Mouse (Mus musculus) cortical plate, adult 2 months (tissue): ENCODE data around the gene Osm. TPM values are rescaled to one million over a fixed set of nuclear protein-coding genes. Genes with fewer than 3 reads are reported as not detected.

Experiments used
- H3K27ac ChIP-seq: fragments of 200-500 bp; 2 replicates; pipeline ENCODE4 v1.5.1; 2012; ENCODE audit warnings: low read length, control low read depth, inconsistent platforms; ENCODE audit not compliant: insufficient read depth
- H3K4me1 ChIP-seq: fragments of 200-500 bp; 2 replicates; pipeline ENCODE4 v1.6.1; 2011; ENCODE audit warnings: low read length; ENCODE audit not compliant: control insufficient read depth, insufficient read depth
- H3K4me3 ChIP-seq: fragments of 200-500 bp; 2 replicates; pipeline ENCODE4 v1.5.1; 2011; ENCODE audit warnings: mild to moderate bottlenecking, low read length, control low read depth; ENCODE audit not compliant: insufficient read depth
- CTCF ChIP-seq: fragments of 200-500 bp; IDR thresholded peaks from 2 replicates; pipeline ENCODE4 v1.5.1; 2011; ENCODE audit warnings: mild to moderate bottlenecking, control low read depth, low read length; ENCODE audit not compliant: insufficient read depth; ENCODE audit errors: extremely low read depth
- POLR2A ChIP-seq: fragments of 200-500 bp; IDR thresholded peaks from 2 replicates; pipeline ENCODE4 v1.6.1; 2011; ENCODE audit warnings: mild to moderate bottlenecking, low read length, control low read depth; ENCODE audit not compliant: insufficient read depth; ENCODE audit errors: extremely low read depth
- polyA plus RNA-seq: library from polyadenylated mRNA; depleted of rRNA; stranded (reverse); fragments of >200 nt; gene quantifications from 2 replicates; pipeline ENCODE4 v1.2.3, GENCODE M21; 2012

Osm gene
- polyA plus RNA-seq, 1 experiment = 0.19 TPM

- H3K4me3 ChIP-seq = no peak overlapping the region
- H3K27ac ChIP-seq = no peak overlapping the region
- 0 out of 2 replicates have a peak, but pooled peaks cover 2% of the 10 kb centered on the region for H3K4me1 ChIP-seq
- no peak for TF ChIP-seq CTCF
- TF ChIP-seq POLR2A = no peak
Observed at GRCm38 (mm10) chr11:4249151-4249550, 12.9 kb downstream of the Osm start.

- no peak overlapping the region for H3K27ac ChIP-seq
- no peak for TF ChIP-seq CTCF
- TF ChIP-seq POLR2A = no peak
- H3K4me3 ChIP-seq = no peak overlapping the region
- 0 out of 2 replicates have a peak, but pooled peaks cover 2% of the 10 kb centered on the region for H3K4me1 ChIP-seq
Observed at GRCm38 (mm10) chr11:4250290-4250689, 14.1 kb downstream of the Osm start.

DNA sequence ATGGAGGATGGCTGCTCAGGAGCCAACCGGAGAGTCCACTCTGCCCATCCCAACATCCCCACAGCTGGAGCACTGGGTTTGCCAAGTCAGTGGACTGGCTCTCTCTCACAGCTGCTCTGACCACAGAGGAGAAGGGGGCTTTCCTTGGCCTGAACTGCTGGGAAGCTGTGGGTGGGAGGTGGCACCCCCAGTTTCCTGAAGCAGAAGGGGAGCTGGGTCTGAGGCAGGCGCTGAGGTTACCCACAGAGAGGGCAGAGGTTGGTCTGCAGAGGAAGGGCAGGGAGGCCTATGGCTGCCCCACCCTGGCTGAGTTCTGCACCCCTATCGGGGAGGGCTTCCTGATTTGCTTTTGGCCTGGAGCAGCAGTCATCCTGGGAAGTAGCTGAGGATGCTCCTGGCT is 15.2 kb downstream of the Osm start:
- H3K27ac ChIP-seq = no peak overlapping the region
- H3K4me1 ChIP-seq = 0 out of 2 replicates have a peak, but pooled peaks cover 2% of the 10 kb centered on the region
- H3K4me3 ChIP-seq = no peak overlapping the region
- TF ChIP-seq CTCF = no peak
- TF ChIP-seq POLR2A = no peak

GRCm38 (mm10) chr11:4252886-4253285 is 16.7 kb downstream of the Osm start:
- H3K27ac ChIP-seq = no peak overlapping the region
- no peak for TF ChIP-seq CTCF
- no peak for TF ChIP-seq POLR2A
- H3K4me1 ChIP-seq = 0 out of 2 replicates have a peak, but pooled peaks cover 2% of the 10 kb centered on the region
- H3K4me3 ChIP-seq = no peak overlapping the region

DNA sequence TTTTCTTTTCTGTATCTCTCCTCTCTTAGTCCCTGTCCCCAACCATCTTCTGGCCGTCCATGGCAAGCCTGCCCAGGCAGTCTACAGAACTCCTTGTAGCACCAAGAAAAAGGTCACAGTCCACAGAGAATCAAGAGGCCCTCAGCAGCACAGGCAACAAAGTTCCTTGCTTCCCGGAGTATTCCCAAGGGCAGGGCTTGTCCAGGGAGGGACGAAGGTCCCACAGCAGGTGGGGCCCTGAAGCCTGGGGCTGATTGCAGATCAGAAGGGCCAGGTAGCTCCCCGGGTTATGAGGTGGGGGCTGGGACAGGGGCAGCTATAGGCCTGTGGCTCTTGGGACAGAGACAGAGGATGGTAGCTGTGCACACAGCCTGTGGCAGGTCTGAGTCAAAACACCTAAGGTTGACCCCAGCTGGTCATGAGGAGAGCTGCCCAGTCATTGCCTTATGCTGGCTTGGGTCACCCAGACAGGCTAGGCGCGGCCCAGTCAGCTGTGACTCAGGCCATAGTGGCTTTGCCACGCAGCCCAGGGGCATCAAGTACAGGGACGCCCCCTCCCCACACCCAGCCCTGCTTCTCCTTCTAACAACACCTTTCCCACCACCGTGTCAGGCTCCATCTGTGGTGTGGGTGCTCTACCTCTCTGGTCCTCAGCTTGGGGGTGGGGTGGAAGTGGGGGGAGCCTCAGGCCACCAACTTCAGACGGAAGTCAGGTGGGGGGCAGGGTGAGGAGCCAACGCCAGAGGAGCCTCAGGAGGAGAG is 20.8 kb downstream of the Osm start, which contains the start of gene Lif:
Lif (plus strand) TSS at position 712 of the 762 bp plus-strand sequence.
- TF ChIP-seq CTCF = no peak
- no peak for TF ChIP-seq POLR2A
- H3K27ac ChIP-seq = no peak within 1 kb of the TSS
- H3K4me3 ChIP-seq = no peak within 1 kb of the TSS
- H3K4me1 ChIP-seq = no peaks in the 10 kb centered on the region

DNA sequence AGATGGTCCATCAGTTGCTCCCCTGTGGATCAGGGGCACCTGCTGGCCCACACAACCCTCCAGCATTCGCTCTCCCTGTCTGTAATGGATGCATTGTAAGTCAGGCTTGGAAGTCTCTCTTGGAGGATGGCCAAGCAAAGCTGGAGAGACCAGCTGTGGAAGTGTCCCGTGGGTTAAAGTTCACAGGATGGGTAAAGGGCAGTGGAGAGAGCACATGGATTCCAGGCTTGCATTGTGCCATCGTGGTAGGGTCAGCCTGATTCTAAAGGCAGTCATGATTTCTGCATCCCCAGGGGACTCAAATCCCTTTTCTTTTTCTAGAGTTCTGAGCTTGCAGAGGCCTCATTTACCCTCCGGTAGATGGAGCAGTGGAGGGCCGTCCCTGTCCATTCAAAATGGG is 21.5 kb downstream of the Osm start:
- Histone ChIP-seq H3K4me1 (no peaks in the 10 kb centered on the region), H3K4me3 (no peak overlapping the region), H3K27ac (no peak overlapping the region)
- no peak for TF ChIP-seq POLR2A
- TF ChIP-seq CTCF = no peak

DNA sequence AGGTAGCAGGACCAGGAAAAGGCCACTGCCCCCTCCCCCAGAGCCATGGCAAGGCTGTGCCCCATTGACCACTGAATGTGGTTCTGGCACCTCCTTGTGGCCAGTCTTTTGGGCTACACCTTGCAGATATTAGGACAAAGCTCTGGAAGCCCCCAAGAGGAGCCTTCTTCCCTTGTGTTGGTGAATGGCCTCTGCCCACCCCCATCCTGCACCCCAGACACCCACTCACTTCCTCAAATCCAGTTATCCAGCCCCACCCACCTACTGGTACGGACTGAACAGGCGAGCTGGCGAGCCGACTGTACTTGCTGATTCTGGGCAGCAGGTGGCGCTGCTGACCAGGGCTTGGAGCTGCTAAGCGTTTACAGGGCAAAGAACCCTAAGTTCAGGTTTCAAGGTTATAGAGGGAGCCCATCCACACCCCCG is 22.4 kb downstream of the Osm start:
- H3K4me3 ChIP-seq = no peak overlapping the region
- H3K27ac ChIP-seq = no peak overlapping the region
- TF ChIP-seq POLR2A (no peak), CTCF (peak; percentile 93)
- H3K4me1 ChIP-seq = no peaks in the 10 kb centered on the region

GRCm38 (mm10) chr11:4260463-4261187 is 24.4 kb downstream of the Osm start:
- H3K27ac ChIP-seq = no peak overlapping the region
- no peaks in the 10 kb centered on the region for H3K4me1 ChIP-seq
- no peak overlapping the region for H3K4me3 ChIP-seq
- no peak for TF ChIP-seq CTCF
- no peak for TF ChIP-seq POLR2A

GRCm38 (mm10) chr11:4261188-4261494 is 24.9 kb downstream of the Osm start:
- Histone ChIP-seq H3K4me3 (no peak overlapping the region), H3K27ac (no peak overlapping the region), H3K4me1 (no peaks in the 10 kb centered on the region)
- TF ChIP-seq CTCF (no peak), POLR2A (no peak)

DNA sequence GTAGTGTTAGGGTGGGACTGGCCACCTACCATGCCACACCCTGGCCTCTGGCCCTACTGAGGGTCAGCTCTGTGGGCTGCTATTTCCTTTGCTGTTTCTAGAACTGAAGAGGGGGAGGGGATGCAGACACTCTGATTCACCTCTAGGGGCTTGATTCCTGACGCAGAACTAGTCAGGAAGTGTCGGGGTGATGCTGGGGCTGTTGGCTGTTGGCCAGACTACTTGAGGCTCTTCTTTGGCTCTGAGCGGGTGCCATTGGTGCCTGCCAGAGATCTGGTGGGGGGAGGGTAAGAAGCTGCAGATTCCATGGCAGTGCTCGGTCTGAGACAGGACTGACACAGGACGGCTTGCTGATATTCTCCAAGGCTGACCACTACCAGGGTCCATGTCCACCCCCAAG is 25.7 kb downstream of the Osm start:
- H3K4me1 ChIP-seq = no peaks in the 10 kb centered on the region
- TF ChIP-seq POLR2A (no peak), CTCF (no peak)
- no peak overlapping the region for H3K27ac ChIP-seq
- no peak overlapping the region for H3K4me3 ChIP-seq
